Mouse (Mus musculus): ENCODE results near the gene Dmgdh.
A peak's percentile ranks its signal among the peaks of the same experiment; 100 is the strongest.

Dmgdh gene

GRCm38 (mm10) chr13:93710325-93710724 is 36.1 kb downstream of the Dmgdh start:
- DNase-seq (ENCODE audit: low read depth, low spot score): no peak

DNA sequence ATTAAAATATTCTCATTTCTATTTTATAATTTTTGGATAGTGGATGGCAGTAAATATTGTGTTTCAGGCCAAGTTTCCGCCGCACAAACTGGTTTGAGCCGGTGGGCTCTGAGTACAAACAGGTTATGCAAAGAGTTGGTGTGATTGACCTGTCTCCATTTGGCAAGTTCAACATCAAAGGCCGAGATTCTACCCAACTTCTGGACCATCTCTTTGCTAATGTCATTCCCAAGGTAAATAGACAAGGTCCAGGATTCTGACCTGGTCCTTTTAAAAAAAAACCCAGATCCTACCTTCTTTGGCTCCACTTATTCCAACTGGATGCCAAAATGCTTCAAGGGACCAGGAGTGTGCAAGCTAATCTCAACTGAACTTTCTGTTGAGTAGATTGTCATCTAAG is 37.0 kb downstream of the Dmgdh start:
- no peak for DNase-seq (ENCODE audit: low read depth, low spot score)

GRCm38 (mm10) chr13:93712362-93712761 is 38.1 kb downstream of the Dmgdh start:
- no peak for DNase-seq (ENCODE audit: low read depth, low spot score)

GRCm38 (mm10) chr13:93713826-93714225 is 39.6 kb downstream of the Dmgdh start:
- no peak for DNase-seq (ENCODE audit: low read depth, low spot score)

GRCm38 (mm10) chr13:93717113-93717512 is 42.9 kb downstream of the Dmgdh start:
- no peak for DNase-seq (ENCODE audit: low read depth, low spot score)

DNA sequence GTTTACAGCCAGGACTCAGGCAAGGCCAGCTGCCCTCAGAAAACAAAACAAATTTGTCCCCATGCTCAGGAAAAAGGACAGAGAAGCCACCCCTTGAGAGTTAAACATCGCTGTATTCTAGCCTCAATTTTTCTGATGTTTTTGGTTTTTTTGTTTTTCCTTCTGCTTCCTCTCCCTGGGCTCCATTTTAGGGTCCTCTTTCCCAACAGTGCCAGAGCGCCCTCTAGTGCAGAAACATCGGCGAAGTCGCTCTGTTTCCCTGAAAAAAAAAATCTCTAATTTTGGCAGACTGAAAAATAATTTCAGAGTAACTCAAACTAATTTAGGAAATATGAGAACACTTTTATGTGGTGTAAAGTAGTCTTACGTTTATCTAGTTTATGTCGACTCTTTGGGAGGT is 44.7 kb downstream of the Dmgdh start:
- peak; percentile 51 for DNase-seq (ENCODE audit: low read depth, low spot score)

DNA sequence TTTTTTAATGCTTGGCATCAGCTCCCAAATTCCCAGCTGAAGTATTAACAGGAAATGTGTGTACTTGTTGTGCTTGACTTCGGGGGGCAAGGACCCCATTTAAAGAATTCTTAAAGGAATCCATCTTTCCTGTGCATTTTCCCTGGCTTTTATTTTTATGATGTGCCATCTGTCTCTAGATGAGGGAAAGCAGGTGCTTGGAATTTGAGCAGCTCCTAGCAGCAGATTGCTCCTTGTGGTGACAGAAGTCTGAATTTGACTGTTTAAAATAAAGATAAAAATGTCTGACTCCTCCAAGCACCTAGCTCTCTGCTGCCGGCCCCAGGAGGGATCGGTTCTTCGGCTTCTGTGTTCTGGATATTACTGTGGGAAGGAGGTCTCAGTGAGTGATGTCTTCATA is 47.7 kb downstream of the Dmgdh start:
- peak; percentile 28 for DNase-seq (ENCODE audit: low read depth, low spot score)

DNA sequence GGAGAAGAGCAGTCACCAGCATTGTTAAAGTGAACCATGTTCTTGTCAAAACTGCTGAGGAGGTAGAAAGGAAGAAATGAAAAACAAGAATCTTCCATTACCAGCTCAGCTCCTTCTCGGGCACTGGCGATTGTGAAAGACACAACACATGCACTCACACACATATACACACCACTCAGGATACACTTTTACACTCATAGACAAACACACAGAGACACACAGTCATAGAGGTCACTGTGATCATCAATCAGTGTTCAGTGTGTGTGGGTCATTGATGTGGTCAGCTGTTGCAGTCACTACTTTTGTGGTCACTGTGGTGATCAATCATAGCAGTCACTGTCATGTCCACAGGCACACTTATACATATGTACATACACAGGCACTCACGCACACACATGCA is 49.2 kb downstream of the Dmgdh start:
- DNase-seq (ENCODE audit: low read depth, low spot score): no peak

GRCm38 (mm10) chr13:93724206-93724605 is 50.0 kb downstream of the Dmgdh start:
- no peak for DNase-seq (ENCODE audit: low read depth, low spot score)

GRCm38 (mm10) chr13:93735131-93735636 is 61.0 kb downstream of the Dmgdh start:
- no peak for DNase-seq (ENCODE audit: low read depth, low spot score)

GRCm38 (mm10) chr13:93744118-93744517 is 69.9 kb downstream of the Dmgdh start:
- no peak for DNase-seq (ENCODE audit: low read depth, low spot score)

DNA sequence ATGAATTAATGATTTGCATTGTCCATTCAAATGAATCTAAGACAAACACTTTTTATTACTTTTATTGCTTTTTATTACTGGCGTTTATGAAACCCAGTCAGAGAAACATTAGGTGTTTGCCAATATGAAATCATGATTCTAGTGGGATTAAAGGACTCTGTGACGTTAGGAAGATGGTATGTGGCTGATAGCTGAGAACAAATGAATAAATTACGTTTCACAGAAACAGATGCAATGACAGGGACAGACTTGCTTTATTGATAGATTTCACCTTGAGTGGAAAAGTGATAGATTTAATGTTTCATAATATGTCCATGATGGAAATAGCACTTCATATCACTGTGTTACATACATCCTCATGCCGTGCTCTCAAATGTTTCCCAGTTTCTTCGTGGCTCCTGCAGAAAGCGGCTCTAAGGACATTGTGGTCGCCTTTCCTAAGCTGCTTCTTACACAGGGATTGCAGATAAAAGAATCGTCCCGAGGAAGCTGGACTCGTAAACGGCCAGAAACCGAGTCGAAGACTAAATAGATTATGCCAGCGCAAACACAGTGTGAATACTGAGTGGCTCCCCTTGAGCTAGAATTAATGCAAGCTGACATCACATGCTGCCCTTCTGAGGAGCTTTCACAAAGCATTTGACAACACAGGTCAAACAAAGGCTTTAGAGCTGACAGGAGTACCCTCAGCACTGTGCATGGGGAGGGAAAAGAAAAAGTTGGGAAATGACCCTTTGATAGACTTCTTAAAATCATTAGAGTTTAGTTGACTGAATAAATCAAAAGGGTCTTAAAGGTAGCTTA is 78.6 kb downstream of the Dmgdh start:
- no peak for DNase-seq (ENCODE audit: low read depth, low spot score)

DNA sequence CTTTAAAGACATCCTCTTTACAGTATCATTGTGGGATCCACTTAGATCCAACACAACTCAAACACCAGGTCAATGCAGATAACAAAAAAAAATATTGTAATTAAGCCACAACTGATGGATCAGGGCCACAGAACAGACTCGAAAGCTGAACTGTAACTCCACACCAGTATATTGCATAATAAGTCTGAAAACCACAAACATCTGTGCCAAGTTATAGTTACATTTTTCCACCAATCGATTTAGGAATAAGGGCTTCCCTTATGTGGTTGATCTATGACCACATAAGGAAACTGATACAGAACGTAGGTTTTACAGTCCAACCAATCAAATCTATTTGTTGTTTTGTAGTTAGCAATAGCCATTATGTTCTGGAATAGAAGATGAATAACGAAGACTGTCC is 80.9 kb downstream of the Dmgdh start:
- DNase-seq (ENCODE audit: low read depth, low spot score): no peak

DNA sequence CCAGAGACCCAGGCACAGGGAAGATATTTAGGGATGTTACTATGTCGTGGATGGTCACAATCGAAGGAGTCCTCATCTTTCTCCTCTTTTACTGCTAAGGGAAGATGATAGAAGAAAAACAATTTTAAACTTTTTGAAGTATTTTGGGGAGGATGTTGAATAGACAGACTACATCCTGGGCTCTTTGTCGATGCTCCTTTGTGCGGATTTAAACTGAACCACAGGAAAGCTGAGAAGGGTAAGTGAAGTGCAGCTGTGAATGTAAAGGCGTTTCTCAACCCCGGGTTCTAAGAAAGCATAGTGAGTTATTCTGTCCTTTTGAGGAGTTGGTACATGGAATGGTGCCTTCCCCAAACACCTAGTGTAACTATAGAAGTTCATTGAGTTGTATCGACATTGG is 82.4 kb downstream of the Dmgdh start:
- DNase-seq (ENCODE audit: low read depth, low spot score): no peak

GRCm38 (mm10) chr13:93757514-93757913 is 83.3 kb downstream of the Dmgdh start:
- no peak for DNase-seq (ENCODE audit: low read depth, low spot score)

DNA sequence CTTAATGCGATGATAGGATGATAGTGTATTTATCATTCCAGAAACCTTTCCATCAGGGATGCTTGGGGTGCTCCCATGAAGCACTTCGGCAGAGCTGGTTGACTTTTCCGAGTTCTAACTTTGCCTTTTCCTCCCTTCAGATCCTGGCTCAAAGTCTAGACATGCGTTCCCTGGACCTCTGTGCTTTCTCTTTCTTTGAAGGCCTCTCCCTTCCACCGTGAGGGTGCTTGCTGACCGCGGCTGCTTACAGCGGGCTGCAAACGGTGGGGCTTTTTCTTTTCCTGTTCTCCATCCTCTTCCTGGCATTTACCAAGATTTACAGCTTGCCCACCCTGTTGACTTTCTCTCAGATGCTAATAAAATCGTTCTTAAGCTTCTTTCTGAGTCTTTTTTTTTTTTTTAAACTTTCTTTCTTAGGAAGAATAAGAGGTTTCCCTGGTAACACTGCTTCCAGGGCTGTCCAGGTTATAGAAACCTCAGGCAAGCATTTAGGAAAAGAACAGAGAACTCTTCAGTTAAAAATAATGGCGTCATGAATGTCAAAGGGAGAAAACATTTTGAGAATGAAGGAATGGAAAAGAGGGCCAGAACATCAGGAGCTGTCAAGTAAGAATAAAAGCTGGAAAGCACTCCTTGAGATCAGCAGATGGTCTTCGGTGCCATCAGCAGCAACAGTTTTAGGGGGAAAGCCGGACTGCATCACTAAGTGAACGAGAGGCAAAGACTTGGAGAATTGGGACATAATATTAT is 84.1 kb downstream of the Dmgdh start:
- DNase-seq (ENCODE audit: low read depth, low spot score): no peak

DNA sequence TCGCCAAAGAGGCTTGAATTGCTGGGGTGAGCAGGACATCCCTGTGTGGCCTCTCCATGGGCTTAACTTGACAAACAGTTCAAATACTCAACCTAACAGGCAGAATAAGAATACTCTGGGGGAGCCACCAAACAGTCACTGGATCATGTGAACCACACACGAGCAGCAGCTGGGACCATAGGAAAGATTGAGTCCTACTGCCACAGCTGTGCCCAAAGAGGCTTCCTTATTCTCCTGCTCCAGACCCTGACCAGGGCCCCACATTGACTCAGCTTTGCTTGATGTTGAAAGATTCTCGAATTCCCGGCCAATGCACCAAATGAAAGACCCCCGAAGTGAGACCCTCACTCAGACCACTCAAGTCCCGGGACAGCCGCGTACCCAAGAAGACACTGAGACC is 87.6 kb downstream of the Dmgdh start:
- no peak for DNase-seq (ENCODE audit: low read depth, low spot score)

GRCm38 (mm10) chr13:93762879-93763278 is 88.6 kb downstream of the Dmgdh start:
- DNase-seq (ENCODE audit: low read depth, low spot score): no peak

DNA sequence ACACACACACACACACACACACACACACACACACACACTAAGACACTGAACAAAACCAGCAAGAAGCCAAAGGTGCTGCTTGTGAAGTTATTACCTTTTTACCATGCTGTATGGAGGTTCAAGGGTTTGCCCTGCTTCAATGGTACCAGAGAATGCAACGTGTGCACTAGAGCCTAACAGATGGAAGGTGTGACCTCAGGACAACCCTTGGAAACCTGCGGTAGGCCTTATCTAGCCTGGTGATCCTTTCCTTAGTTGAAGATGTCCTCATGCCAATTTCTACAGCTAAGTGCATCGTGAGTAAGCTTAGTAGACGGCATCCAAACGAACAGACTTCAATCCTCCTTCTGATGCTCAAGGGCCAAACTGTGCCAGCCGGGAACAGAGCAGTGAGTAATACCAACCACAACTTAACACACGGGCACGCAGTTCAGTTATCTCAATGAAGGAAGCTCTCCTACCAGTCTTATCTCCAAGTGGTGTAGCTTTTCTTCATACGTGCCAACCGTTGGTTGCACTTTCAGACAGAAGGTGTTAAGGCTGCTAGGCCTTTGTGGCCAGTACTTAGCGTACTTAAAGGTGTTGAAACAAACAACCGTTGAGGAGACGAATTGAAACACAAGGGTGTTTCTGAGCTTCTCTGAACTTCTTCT is 90.2 kb downstream of the Dmgdh start:
- no peak for DNase-seq (ENCODE audit: low read depth, low spot score)

- DNase-seq (ENCODE audit: low read depth, low spot score): no peak
These were observed 96.9 kb downstream of the Dmgdh start for GRCm38 (mm10) chr13:93771031-93771587.

DNA sequence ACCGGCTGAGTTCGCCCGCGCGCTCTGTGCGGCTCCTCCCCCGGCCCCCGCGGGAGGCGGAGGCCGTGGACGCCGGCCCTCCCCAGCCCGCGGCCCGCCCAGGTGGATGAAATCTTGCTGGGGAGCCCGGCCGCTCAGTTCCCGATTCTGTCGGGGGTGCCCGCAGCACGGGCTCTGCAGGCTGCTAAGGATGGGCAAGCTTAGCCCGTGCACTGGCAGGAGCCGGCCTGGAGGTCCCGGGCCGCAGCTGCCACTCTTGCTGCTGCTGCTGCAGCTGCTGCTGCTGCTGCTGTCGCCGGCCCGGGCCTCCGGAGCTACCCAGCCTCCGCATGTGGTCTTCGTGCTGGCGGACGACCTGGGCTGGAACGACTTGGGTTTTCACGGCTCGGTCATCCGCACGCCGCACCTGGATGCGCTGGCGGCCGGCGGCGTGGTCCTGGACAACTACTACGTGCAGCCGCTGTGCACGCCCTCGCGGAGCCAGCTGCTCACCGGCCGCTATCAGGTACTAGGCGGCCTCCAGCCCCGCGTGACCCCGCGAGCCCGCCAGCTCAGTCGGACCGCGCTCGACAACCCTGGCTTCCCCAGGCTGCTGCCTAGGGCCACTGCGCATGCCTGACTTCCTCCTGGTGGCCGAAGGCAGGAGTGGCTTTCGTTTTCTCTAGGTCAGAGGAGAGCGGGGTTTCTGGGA is 97.5 kb downstream of the Dmgdh start, which contains the start of gene Arsb:
Gene Arsb, plus strand, starts transcription at position 43 of the 691 bp plus-strand sequence.
- no peak for DNase-seq (ENCODE audit: low read depth, low spot score)

Data from brain, embryonic 18.5 days (tissue).